Mouse (Mus musculus) adrenal gland, postnatal 14 days (tissue): ENCODE measurements around the gene Rccd1. TPM values are rescaled to one million over a fixed set of nuclear protein-coding genes. Genes with fewer than 3 reads are reported as not detected.

Source experiments
- DNase-seq: peaks from one replicate; pipeline ENCODE4 v3.0.0; 2021; ENCODE audit warnings: mixed read lengths
- long read RNA-seq, 2 experiments: library from polyadenylated mRNA; stranded (forward); transcript quantifications; one replicate each; pipeline ENCODE4 v2.0.0; 2021
- total RNA-seq: library from RNA; stranded (reverse); gene quantifications from 2 replicates; pipeline ENCODE4 v1.2.3, GENCODE M21; 2021

The Rccd1 gene
- 6.6 and 10.3 TPM in 2 replicates for total RNA-seq
- long read RNA-seq, experiment 1, partial matches to known transcripts = 2 of 9 reads
- long read RNA-seq, experiment 1, other reads (novel, unspliced or antisense) = 5 of 9 reads
- long read RNA-seq, experiment 2, partial matches to known transcripts = 0 of 7 reads
- long read RNA-seq, experiment 2, other reads (novel, unspliced or antisense) = 5 of 7 reads

- DNase-seq = peak; percentile 97
These were observed at the start of gene Rccd1 for GRCm38 (mm10) chr7:80324043-80324815. Gene Rccd1 (minus strand): TSS chr7:80324454.

GRCm38 (mm10) chr7:80373850-80374249, 49.6 kb upstream of the Rccd1 start:
- DNase-seq = peak; percentile 5

- no peak for DNase-seq
These were observed 49.1 kb upstream of the Rccd1 start for GRCm38 (mm10) chr7:80373352-80373751.

GRCm38 (mm10) chr7:80372667-80373066, 48.4 kb upstream of the Rccd1 start:
- DNase-seq = peak; percentile 2

GRCm38 (mm10) chr7:80372166-80372565, 47.9 kb upstream of the Rccd1 start:
- peak; percentile 3 for DNase-seq

GRCm38 (mm10) chr7:80371041-80371751, 46.9 kb upstream of the Rccd1 start, which contains the start of gene Man2a2:
Gene Man2a2 (minus strand): TSS chr7:80371375.
- peak; percentile 92 for DNase-seq

- DNase-seq = peak; percentile 89
These were observed 46.4 kb upstream of the Rccd1 start for GRCm38 (mm10) chr7:80370649-80371040.

- DNase-seq = no peak
These were observed 45.7 kb upstream of the Rccd1 start for GRCm38 (mm10) chr7:80369967-80370431.

- DNase-seq = no peak
These were observed 45.2 kb upstream of the Rccd1 start for GRCm38 (mm10) chr7:80369461-80369860.

- peak; percentile 47 for DNase-seq
These were observed 44.6 kb upstream of the Rccd1 start for GRCm38 (mm10) chr7:80368635-80369421.

- no peak for DNase-seq
These were observed 43.8 kb upstream of the Rccd1 start for GRCm38 (mm10) chr7:80368009-80368408.

- no peak for DNase-seq
These were observed 43.0 kb upstream of the Rccd1 start for GRCm38 (mm10) chr7:80367232-80367631.

GRCm38 (mm10) chr7:80365759-80366158, 41.5 kb upstream of the Rccd1 start:
- peak; percentile 83 for DNase-seq

- no peak for DNase-seq
These were observed 36.2 kb upstream of the Rccd1 start for GRCm38 (mm10) chr7:80360435-80360834.

GRCm38 (mm10) chr7:80358039-80358438, 33.8 kb upstream of the Rccd1 start:
- no peak for DNase-seq

- peak; percentile 67 for DNase-seq
These were observed 32.9 kb upstream of the Rccd1 start for GRCm38 (mm10) chr7:80357156-80357555.

GRCm38 (mm10) chr7:80356351-80356750, 32.1 kb upstream of the Rccd1 start:
- no peak for DNase-seq

GRCm38 (mm10) chr7:80352920-80353319, 28.7 kb upstream of the Rccd1 start:
- DNase-seq = peak; percentile 55

GRCm38 (mm10) chr7:80350808-80351207, 26.6 kb upstream of the Rccd1 start:
- no peak for DNase-seq

- no peak for DNase-seq
These were observed 23.7 kb upstream of the Rccd1 start for GRCm38 (mm10) chr7:80347670-80348586.

GRCm38 (mm10) chr7:80346830-80347229, 22.6 kb upstream of the Rccd1 start:
- DNase-seq = peak; percentile 59
